Mouse (Mus musculus): ENCODE measurements at regions not wholly inside any gene's neighbourhood (a gene's known extent, or its start where the extent isn't known, plus 50 kb on each side); places are given as distances from the start of the nearest gene placed in this dataset.

DNA sequence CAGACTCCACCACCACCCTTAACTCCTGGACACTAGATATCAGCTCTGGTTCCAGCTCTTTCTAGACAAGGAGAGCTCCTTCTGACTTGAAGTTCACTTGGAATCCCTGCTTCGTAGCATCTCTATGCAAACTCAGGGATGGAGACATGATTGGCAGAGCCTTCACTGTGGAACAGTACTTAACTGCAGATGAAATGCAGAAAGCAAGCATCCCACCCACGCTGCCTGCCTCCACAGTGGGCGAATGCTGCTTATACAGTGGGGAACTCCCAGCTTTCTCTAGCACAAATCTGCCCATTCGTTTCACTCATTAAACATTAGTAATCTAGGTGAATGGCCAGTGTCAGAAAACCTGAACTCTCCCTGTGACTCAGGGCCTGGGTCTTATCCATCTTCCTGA is 92.0 kb upstream of the Coch start:
- no peak for DNase-seq (ENCODE audit: low spot score)

DNA sequence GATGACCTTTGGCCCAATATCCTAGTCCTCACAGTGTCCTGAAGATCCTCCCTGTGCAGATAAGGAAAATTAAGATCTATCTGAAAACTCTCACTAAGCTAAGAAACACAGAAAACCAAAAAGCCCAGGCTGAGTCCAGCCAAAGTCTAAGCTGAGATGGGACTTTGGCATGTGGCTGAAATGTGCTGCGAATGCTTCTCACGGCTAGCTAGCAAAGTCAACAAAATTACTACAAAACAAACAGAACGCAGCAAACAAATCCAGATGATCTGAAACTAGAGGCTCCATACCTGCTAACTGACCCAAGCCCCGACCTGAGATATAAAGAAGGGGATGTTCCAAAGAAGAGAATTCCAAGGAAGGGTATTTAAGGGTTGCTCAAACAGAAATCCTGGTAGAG is 90.4 kb upstream of the Coch start:
- no peak for DNase-seq (ENCODE audit: low spot score)

DNA sequence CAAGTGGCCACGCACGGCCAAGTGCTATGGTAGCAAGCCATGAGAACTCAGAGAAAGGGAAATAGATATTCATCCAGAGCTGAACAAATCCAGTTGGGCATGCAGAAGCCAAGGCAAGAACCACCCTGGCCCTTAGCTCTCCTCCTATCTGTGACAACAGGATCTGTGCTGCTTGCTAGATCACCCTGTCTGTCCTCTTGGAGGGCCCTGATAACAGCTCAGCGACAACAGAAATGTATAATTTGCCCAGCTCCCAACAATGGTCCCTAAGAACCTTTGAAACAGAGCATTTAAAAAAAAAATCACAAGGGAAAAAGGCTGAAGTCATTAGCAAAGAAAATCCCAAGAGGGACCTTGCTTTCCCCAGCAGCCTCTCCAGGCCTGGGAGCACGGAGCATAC is 89.4 kb upstream of the Coch start:
- no peak for DNase-seq (ENCODE audit: low spot score)

DNA sequence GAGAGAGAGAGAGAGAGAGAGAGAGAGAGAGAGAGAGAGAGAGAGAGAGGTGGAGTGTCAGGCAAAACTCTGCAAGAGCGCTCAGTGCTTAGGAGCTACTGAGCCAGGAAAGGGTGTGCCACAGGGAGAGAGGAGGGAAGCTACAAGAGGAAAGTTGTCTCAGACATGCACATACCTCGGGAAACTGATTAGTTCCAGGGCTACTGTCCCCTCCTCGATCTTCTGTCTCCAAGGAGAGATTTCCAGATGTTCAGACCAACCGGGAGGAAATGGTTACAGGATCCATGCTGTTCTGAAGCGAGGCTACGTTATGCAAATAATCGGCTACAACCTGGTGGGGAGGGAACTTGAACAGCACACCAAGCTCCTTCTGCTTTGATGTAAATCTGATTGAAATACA is 88.6 kb upstream of the Coch start:
- peak; percentile 42 for DNase-seq (ENCODE audit: low spot score)

DNA sequence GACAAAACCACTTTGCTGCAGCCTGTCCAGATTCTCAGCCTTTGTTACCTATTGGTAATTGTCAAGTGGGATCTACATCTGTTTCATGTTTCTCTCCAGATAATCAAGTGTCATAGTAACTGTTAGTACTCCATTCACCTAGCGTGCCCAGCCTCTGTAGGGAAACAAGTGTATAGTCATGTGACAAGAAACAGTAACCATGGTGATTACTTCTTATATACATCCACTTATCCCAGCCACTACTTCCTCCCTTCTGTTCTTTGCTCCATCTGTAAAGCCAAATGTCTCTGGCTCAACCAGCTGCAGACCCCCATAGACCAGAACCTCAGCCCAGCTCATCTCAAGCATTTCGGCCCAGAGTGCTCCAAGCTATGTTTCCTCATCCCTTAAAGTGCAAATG is 83.1 kb upstream of the Coch start:
- no peak for DNase-seq (ENCODE audit: low spot score)

DNA sequence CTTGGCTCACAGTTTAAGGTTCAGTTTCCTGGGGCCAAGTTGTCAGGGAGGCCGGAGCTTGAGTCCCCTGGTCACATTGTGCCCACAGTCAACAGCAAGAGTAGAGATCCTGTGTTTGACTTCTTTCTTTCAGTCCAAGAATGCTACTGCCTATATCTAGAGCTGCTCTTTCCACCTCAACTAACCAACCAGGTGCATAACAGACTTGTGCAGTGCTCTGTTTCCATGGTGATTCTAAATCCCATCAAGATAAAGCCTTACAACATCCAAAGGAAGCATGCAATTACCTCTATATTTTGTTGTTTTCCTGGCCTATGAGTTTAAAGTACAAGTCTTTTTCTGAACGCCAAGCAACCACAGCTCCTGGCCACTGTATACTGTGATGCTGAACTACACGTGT is 76.4 kb upstream of the Coch start:
- DNase-seq (ENCODE audit: low spot score), result no peak

DNA sequence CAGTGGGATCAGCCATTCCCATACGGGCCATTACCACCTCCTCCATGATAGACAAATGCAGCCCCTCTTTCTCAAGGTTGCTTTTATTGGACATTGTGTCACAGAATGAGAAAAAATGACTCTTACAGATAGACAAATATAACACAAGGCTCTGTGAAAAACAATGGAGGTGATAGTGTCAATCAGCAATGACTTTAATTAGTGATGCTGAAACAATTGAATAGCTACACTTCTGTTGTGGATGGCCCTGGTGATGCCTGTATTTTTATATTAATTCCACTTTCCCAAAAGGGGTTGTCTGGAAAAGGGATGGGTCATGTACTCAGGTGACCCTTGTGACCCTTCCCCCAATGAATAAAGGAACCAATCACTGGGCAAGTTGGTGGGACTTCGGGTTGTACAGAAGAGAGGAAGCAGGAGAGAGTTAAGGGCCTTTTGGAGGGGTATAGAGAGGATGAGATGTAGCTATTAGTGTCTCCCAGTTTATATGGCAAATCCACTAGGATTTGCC is 71.5 kb upstream of the Coch start:
- no peak for DNase-seq (ENCODE audit: low spot score)

DNA sequence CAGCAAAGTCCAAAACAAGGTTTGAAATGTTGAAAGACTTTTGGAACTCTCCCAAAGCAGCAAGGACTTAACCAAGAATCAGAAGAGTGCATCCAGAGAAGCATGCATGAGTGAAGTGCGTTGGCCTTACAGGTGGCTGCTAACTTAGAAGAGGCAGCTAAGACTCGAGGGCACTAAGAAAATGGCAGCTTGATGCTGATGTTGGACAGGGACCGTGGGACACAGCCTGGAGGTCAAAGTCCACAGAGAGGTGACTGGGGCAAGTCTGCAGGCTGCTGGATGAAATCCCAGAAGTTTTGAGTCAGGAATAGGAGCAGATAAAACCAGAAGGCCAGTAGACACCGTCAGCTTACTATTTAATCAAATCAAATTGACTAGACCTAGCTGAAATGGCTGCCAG is 69.3 kb upstream of the Coch start:
- DNase-seq (ENCODE audit: low spot score), result no peak

DNA sequence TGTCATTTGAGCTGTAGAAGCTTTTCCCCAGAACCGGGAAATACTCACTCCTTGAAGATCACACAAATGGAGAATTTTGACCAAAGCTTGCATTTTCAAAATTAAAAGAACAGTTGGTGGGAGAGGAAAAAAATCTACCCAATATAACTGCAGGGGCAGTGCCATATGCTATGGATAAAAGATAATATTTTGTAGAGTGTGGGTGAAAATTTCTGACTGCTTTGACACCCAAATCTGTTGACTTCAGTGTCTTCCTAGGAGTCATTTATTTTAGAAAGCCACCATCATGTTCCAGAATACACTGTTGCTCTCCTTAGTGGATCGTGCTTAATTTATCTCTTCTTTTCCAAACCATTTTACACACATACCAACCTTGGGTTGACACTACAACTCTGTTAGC is 65.3 kb upstream of the Coch start:
- DNase-seq (ENCODE audit: low spot score), result no peak

DNA sequence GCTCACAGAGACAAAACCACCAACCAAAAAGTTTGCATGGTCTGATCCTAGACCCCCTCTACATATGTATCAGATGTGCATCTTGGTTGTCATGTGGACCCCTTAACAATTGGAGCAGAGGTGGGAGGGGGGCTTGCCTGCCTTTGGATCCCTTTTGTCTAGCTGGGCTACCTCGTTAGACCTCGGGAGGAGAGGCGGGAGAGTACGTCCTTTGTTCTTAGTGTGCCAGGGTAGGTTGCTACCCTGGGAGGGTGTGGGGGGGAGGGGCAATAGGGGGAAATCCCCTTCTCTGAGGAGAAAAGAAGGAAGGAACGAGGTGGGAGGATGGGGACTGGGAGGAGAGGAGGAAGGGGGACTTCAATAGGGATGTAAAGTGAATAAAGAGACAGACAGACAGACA is 58.5 kb upstream of the Coch start:
- no peak for DNase-seq (ENCODE audit: low spot score)

DNA sequence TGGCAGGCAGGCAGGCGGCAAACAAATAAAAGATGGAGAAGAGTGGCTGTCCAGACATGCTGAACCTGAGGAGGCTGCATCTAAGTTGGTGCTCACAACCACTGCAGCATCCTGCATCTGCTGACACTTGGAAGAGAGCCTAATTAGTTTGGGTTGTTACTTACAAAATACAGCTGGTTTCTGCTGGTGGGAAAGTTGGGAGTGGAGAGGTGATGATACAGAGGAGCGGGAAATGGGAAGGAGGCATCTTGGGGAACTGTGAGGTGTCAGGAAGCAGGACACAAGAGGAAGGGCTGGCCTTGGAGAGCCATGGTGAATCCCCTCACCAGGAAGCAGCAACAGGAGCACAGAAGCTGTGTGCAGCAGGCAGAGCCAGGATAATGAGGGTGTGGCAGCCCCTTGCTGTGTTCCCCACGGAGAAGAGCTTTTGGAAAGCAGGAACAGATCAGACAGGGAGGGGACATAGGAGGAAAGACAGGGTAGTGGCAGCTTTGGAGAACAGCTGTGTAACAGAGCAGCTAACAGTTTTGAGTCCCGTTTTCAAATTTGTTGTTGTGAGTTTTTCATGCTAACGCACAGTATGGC is 58.0 kb upstream of the Coch start:
- DNase-seq (ENCODE audit: low spot score), result no peak

All from embryo, embryonic 10 days (tissue).